Mouse (Mus musculus) bone marrow, adult 2 months (tissue): ENCODE results near the gene Gm128.

Experiments used
- CTCF ChIP-seq: fragments of 200-500 bp; IDR thresholded peaks from 2 replicates; pipeline ENCODE4 v1.5.1; 2011; ENCODE audit warnings: low read length, control low read depth; ENCODE audit not compliant: control insufficient read depth, insufficient read depth
- POLR2A ChIP-seq: fragments of 200-500 bp; IDR thresholded peaks from 2 replicates; pipeline ENCODE4 v1.6.1; 2011; ENCODE audit warnings: low read depth, mild to moderate bottlenecking, control low read depth, low read length, borderline replicate concordance; ENCODE audit not compliant: control insufficient read depth

GRCm38 (mm10) chr3:95266052-95266451 lies 24.7 kb upstream of the Gm128 start:
- TF ChIP-seq CTCF (no peak), POLR2A (no peak)
